Mouse (Mus musculus): Measurements from ENCODE around the gene Stat5a.

Gene Stat5a

GRCm38 (mm10) chr11:100904580-100905351 lies 45.6 kb downstream of the Stat5a start:
- no peak for DNase-seq

DNA sequence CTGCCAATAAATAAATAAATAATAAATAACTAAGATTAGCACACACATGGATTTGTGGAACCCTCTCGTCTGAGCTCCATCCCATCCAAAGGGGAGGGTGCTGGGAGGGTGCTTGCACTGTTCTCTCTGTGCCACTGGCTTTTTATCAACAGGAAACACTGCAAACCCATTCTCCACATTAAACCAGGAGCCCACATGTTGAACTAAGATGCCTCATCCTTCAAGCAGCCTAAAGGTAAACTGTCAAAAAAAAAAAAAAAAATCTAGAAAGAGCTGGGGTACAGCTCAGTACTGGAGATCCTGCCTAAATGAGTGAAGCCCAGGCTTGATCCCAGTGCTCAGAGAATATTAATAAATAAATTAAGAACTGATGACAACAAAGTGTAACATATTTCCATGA lies 46.8 kb downstream of the Stat5a start:
- no peak for DNase-seq

DNA sequence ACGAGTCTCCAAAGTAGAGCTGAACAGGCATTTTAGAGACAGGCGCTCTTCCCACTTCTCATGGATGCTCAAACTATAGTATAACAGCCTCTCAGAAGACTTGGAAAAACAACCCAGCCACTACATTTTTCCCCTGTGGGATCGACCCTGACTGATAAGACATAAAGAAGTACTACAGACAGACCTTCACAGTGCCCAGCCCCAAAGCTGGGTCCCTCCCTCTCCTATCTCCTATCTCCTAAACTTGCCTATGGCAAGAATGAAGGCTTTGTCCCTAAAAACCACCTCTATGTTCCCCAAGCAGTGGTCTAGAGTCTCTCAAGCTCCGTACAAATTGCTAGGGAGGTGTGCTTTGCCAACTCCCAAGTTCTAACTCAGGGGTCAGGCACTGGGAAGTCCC lies 47.7 kb downstream of the Stat5a start:
- no peak for DNase-seq

DNA sequence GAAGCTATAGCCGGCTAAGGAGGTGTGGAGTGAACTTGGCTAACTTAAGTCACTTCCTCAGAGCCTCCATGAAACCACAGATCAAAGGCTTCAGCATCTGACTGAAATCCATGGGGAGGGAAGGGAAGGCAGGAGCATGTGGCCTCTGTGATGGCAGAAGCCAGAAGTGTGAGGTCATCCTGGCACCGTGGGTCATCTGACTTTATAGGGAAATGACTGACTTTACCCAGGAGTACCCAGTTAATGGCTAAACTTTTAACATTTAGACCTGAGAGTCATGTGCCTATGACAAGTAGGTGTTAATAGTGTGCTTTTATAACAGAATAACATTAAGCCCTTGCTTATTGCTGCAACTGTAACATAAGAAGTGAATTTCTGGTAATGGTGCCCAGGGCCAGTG lies 49.0 kb downstream of the Stat5a start:
- no peak for DNase-seq

- DNase-seq, result no peak
These were observed 49.4 kb downstream of the Stat5a start for GRCm38 (mm10) chr11:100908567-100908966.

DNA sequence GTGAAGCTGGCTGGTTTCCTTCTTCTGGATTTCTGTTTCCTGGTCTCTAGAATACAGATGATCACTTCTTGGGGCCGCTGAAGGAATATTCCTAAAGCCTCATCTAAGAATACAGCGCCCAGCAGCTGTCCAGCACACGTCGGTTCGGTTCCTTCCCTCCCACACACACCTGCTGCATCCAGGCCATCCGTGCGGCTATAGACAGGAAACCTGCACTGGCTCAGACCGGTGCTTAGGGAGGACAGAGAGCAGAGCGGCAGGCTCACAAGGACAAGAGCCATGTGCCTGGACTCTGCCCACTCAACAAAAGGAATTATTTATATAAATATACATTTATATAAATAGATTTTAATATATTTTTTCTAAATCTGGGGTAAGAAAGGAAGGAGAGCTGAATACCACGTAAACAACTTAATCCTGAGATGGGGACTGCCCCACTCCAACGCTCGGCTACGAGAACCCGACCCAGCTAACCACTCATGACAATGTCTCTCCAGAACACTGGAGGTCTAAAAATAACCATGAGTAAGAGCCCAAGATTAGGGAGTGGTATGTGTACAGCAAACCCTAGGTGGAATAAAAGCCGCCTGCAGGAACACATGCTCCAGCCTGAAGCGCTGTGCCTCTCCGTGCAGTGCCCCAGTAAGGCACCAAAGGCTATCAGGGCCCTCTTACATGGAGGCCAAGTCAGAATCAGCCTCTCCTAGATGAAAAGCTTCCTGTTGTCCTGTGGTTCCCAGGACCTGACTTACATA lies 53.4 kb downstream of the Stat5a start:
- DNase-seq, result no peak

DNA sequence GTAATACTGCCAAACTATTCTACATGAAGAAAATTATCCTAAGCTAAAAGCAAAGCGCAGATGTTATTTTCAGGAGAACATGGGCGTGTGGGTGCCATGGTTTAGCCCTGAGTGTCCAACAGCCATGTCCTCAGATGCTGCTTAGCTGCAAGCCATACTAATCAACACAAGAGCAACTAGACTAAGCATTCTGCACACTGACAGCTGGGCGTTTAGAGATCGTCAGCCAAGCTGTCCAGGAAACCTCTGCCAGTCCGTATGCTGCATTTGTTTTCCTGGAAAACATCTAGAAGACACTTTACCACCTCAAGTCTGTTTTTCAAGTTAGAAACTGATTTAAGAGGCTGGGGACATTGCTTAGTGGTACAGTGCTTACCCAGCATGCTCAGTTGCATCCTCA lies 55.3 kb downstream of the Stat5a start:
- DNase-seq, result peak; percentile 52 to 55

DNA sequence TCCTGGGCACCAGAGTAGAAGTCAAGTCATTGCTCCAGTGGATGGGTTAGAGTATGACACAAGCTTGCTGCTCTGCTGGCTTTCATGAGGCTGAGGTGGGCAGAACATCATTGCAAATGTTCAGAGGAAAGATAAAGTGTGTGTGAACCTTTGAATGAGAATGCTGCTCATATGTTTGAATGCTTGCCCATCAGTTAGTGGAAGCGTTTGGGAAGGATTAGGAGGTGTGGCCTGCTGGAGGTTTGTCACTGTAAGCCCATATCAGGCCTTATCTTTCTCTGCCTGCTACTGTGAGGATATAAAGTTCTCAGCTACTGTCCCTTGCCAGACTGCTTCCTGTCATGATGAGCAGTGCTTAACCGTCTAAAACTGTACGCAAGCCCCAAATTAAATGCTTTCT lies 55.9 kb downstream of the Stat5a start:
- no peak for DNase-seq

GRCm38 (mm10) chr11:100916432-100916971 lies 57.4 kb downstream of the Stat5a start:
- DNase-seq, result no peak

DNA sequence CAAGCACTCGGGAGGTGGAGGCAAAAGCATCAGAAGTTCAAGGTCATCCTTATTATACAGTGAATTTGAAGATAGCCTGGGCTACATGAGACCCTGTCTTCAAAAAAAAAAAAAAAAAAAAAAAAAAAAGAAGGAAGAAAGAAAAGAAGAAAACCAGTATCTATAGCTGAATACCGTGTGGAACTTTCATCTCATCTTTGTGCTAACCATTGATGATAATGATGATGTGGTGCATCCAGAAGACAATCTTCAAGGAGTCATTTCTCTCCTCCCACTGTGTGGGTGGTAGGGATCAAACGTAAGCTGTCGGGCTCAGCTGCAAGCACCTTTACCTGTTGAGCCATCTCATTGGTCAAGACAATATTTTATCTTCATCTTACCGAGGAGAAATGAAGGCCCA lies 58.9 kb downstream of the Stat5a start:
- DNase-seq, result no peak

DNA sequence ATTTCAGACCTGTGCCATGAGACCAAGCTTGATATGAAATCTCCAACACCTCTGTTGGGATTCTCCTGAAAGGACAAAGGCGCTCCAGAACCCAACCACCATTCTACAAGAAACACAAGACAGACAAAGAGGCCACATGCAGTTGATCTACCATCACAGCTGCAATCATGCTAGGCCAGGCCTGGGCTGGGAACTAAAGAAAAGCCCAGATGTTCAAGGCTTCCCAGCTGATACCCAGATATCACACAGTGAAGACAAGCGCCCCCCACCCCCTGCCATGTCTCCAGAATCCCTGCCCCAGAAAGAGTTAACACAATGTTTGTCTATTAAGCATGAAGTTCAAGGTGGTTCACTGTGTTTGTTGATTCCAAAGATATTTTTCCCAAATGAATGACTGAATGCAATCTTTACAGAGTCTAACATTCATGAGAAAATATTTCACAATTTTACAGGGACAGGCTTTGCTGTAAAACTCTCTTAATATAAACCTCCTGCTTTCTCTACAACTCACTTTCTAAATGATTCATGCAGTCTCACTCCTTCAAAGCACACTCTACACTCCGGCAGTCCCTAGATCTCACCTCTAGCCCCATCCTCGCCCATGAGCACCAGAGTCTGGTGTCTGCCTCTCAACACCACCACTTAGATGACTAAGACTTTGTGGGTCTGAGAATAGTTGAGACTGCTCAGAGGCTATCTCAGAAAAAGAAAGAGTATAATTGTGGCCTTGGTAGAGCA lies 61.9 kb downstream of the Stat5a start:
- DNase-seq, result no peak

GRCm38 (mm10) chr11:100924386-100924919 lies 65.3 kb downstream of the Stat5a start:
- no peak for DNase-seq

DNA sequence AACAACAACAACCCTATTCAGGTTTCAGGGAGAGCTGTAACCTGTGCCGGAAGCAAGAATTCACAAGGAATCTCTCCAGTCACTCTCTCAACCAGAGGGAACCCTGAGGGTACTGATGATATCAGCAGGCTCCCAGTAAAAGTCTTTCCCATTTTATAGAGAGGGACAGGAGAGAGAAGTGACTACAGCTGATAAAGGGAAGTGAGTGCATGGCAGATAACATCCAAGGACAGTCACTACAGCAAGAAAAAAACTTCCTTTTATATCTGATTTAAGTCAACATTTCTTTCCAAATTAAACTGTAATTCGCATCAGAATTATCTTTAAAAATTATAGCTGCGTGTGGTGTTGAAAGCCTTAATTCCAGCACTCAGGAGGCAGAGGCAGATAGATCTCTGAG lies 68.2 kb downstream of the Stat5a start:
- DNase-seq, result no peak

GRCm38 (mm10) chr11:100930611-100931010 lies 71.5 kb downstream of the Stat5a start:
- no peak for DNase-seq

DNA sequence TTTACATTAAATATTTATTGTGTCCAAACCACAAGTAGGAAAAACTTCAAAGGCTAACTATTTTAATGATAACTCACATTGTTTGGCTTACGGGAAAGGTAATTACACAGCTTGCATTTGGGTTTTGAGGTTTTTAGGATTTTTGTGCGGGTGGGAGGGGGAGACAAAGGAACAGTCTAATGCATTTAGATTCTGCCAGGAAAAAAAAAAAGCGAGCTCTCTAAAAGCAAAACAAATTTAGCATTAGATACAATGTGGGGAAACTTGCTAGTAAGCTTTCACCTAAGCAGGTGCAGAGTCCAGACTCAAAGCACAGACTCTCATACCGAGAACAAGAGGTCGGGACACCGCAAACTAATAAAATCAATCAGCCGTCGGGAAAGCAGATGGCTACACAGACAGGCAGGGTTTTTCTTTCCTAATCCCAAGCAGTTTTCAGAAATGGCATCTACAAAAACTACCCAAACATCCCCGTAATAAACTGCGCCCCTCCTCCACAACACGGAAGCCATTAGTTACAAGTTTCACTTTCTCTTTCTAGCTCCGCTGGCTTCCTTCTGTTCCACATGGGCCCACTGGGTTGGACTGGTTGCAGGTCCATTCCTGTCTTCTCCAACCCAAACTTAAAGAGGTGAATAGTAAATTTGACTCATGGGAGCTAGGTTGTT lies 72.2 kb downstream of the Stat5a start:
- DNase-seq, result no peak

All from cerebellum, postnatal 10 days (tissue).